Mouse (Mus musculus) megakaryocyte, embryonic 14.5 days (primary cell): Measurements from ENCODE around the gene Kyat1.
"Not testable (repeated sequence)": the region's sequence is repeated elsewhere in the genome, so short reads cannot be mapped to it uniquely, and the experiment has no call there.

Experiments used
- FLI1 ChIP-seq: IDR thresholded peaks from 2 replicates; pipeline ENCODE4 v1.6.1; 2012; ENCODE audit warnings: low read length, inconsistent platforms, mixed read lengths
- GATA1 ChIP-seq: IDR thresholded peaks from 3 replicates; pipeline ENCODE4 v1.6.1; 2012; ENCODE audit warnings: mixed read lengths, low read length, inconsistent platforms, borderline replicate concordance

DNA sequence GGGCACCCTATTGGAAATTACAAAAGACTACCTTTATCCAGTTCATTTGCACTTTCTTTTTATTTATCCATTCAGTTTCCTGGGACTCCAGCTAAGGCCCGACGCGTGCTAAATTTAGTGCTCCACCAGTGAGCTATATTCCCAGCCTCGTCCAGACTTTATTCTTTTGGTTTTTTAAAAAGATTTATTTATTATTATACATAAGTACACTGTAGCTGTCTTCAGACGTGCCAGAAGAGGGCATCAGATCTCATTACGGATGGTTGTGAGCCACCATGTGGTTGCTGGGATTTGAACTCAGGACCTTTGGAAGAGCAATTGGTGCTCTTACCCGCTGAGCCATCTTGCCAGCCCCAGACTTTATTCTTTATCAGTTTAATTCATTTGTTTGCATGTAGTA is 26.9 kb downstream of the Kyat1 start:
- TF ChIP-seq GATA1, FLI1: not testable (repeated sequence)
